In the genomic region with DNA sequence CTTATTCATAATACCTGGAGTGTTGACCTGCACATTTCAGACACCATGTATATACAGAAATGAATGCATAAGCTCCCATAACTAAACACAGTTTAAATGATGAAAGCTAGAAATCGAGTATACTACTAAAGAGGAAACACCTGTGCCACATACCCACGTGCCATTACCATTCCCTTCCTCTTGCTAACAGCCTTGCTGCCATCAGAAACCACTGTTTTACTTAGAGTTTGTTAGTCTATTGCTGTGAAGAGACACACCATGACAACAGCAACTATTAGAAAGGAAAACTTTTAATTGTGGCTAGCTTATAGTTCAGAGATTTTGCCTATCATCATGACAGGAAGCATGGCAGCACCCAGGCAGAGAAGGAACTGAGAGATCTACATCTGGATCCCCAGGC, we compare ENCODE assay signal across 23 mouse cellular contexts.
DNase-seq lines count a peak whose midpoint lies in the region; ATAC-seq lines count a peak whose summit lies in the region.
"Had no signal": no experiment of that assay in that cellular context is flagged by ENCODE, and none has a peak within 500 bp of the region (broad histone marks: within the 10 kb centered on the region; RNA-seq: fewer than 3 reads in every experiment).

No protein-coding gene starts in this region.

- no peak overlapping the region for H3K4me3 ChIP-seq in forebrain, embryonic 12.5 days (replicated peaks)
- H3K4me3 ChIP-seq: embryonic facial prominence, embryonic 12.5 days; embryonic facial prominence, embryonic 15.5 days; forebrain, embryonic 15.5 days; hindbrain, embryonic 12.5 days; hindbrain, embryonic 15.5 days had no signal

- no peak overlapping the region for H3K27ac ChIP-seq in forebrain, embryonic 12.5 days
- H3K27ac ChIP-seq: embryonic facial prominence, embryonic 12.5 days; embryonic facial prominence, embryonic 15.5 days; forebrain, embryonic 15.5 days; hindbrain, embryonic 12.5 days; hindbrain, embryonic 15.5 days had no signal

- H3K36me3 ChIP-seq in forebrain, embryonic 12.5 days (replicated peaks), result no peaks in the 10 kb centered on the region
- H3K36me3 ChIP-seq: embryonic facial prominence, embryonic 12.5 days; embryonic facial prominence, embryonic 15.5 days; forebrain, embryonic 15.5 days; G1E; hindbrain, embryonic 12.5 days; hindbrain, embryonic 15.5 days had no signal

- no peaks in the 10 kb centered on the region for H3K4me1 ChIP-seq in forebrain, embryonic 12.5 days
- H3K4me1 ChIP-seq: embryonic facial prominence, embryonic 12.5 days; embryonic facial prominence, embryonic 15.5 days; forebrain, embryonic 15.5 days; hindbrain, embryonic 12.5 days; hindbrain, embryonic 15.5 days had no signal

- peak; percentile 93 for ATAC-seq in common myeloid progenitor, adult 5-6 weeks (replicated peaks; ENCODE audit: low read depth, poor library complexity, severe bottlenecking)
- ATAC-seq in megakaryocyte, adult 5-6 weeks (ENCODE audit: poor library complexity, severe bottlenecking), result 0 out of 2 replicates have a peak, but pooled peaks have one; percentile 12
- no peak for ATAC-seq in forebrain, embryonic 12.5 days (ENCODE audit: low FRiP score)
- ATAC-seq: forebrain, embryonic 15.5 days; intestine, postnatal 0 days had no signal

- no peak overlapping the region for H3K4me2 ChIP-seq in forebrain, embryonic 12.5 days
- H3K4me2 ChIP-seq: embryonic facial prominence, embryonic 12.5 days; embryonic facial prominence, embryonic 15.5 days; forebrain, embryonic 15.5 days; heart, embryonic 11.5 days; hindbrain, embryonic 12.5 days; hindbrain, embryonic 15.5 days had no signal

- no peak overlapping the region for H3K9ac ChIP-seq in forebrain, embryonic 12.5 days
- H3K9ac ChIP-seq: embryonic facial prominence, embryonic 12.5 days; embryonic facial prominence, embryonic 15.5 days; forebrain, embryonic 15.5 days; hindbrain, embryonic 12.5 days; hindbrain, embryonic 15.5 days had no signal

- no peaks in the 10 kb centered on the region for H3K27me3 ChIP-seq in forebrain, embryonic 12.5 days
- H3K27me3 ChIP-seq: embryonic facial prominence, embryonic 12.5 days; embryonic facial prominence, embryonic 15.5 days; forebrain, embryonic 15.5 days; hindbrain, embryonic 12.5 days; hindbrain, embryonic 15.5 days had no signal

- DNase-seq in thymus, postnatal 0 days (ENCODE audit: low spot score), result peak; percentile 1
- DNase-seq in thymus, postnatal 14 days, result no peak
- DNase-seq in kidney, postnatal 36 days, result no peak
- no peak for DNase-seq in adrenal gland, postnatal 25 days
- DNase-seq: adrenal gland, adult 2 months; adrenal gland, postnatal 14 days; cerebellum, adult 11-12 months; cerebellum, adult 8-10 months; cerebellum, postnatal 10 days; cerebellum, postnatal 36 days; gastrocnemius, postnatal 25 days; heart, postnatal 4 days had no signal

- H3K9me3 ChIP-seq in forebrain, embryonic 12.5 days, result no peaks in the 10 kb centered on the region
- H3K9me3 ChIP-seq: embryonic facial prominence, embryonic 12.5 days; embryonic facial prominence, embryonic 15.5 days; forebrain, embryonic 15.5 days; hindbrain, embryonic 12.5 days; hindbrain, embryonic 15.5 days had no signal

- WGBS in forebrain, embryonic 12.5 days, result 72% methylated on average over 2 of the region's 2 CpGs
